Mouse (Mus musculus) embryonic facial prominence, embryonic 12.5 days (tissue): Measurements from ENCODE around the gene Snd1. TPM values are rescaled to one million over a fixed set of nuclear protein-coding genes. Genes with fewer than 3 reads are reported as not detected.

Source experiments
- ATAC-seq: fragments of 200-750 bp; cut with Nextera tagmentation; 2 replicates; pipeline ENCODE4 v1.8.0; 2017; ENCODE audit not compliant: insufficient number of reproducible peaks, insufficient read depth, low FRiP score, low TSS enrichment
- H3K27ac ChIP-seq: fragments of 300-500 bp; sonication (generic); 2 replicates; pipeline ENCODE4 v1.5.1; 2016; ENCODE audit warnings: mild to moderate bottlenecking
- H3K27me3 ChIP-seq: fragments of 300-500 bp; sonication (generic); 2 replicates; pipeline ENCODE4 v1.6.1; 2016; ENCODE audit warnings: mild to moderate bottlenecking, moderate library complexity
- H3K36me3 ChIP-seq: fragments of 300-500 bp; sonication (generic); 2 replicates; pipeline ENCODE4 v1.6.1; 2016; ENCODE audit warnings: mild to moderate bottlenecking
- H3K4me1 ChIP-seq: fragments of 300-500 bp; sonication (generic); 2 replicates; pipeline ENCODE4 v1.6.1; 2016
- H3K4me2 ChIP-seq: fragments of 300-500 bp; sonication (generic); replicated peaks from 2 replicates; pipeline ENCODE4 v1.6.1; 2016; ENCODE audit warnings: mild to moderate bottlenecking, moderate library complexity
- H3K4me3 ChIP-seq: fragments of 300-500 bp; sonication (generic); 2 replicates; pipeline ENCODE4 v1.5.1; 2016; ENCODE audit warnings: mild to moderate bottlenecking
- H3K9ac ChIP-seq: fragments of 300-500 bp; sonication (generic); 2 replicates; pipeline ENCODE4 v1.6.1; 2016; ENCODE audit warnings: mild to moderate bottlenecking, moderate library complexity
- H3K9me3 ChIP-seq: fragments of 300-500 bp; sonication (generic); 2 replicates; pipeline ENCODE4 v1.6.1; 2016; ENCODE audit warnings: mild to moderate bottlenecking, moderate library complexity
- WGBS: fragments of 180-500 bp; shearing (Covaris S2); methylation state at CpG from one replicate; pipeline ENCODE4 v1.1.7; 2016; 5-methylcytosine and 5-hydroxymethylcytosine counted together
- polyA plus RNA-seq: library from polyadenylated mRNA; unstranded; fragments of >200 nt; fragmentation: Nextera tagmentation; extraction: Ambion mirVana; gene quantifications from 2 replicates; pipeline ENCODE4 v1.2.1, GENCODE M21; 2016

Snd1 gene
- polyA plus RNA-seq, 1 experiment from 2014 or later: 133 TPM

GRCm38 (mm10) chr6:28826689-28827389, 351.9 kb downstream of the Snd1 start:
- H3K4me2 ChIP-seq: no peak overlapping the region
- peaks cover 23% of the 10 kb centered on the region for H3K27me3 ChIP-seq
- no peak overlapping the region for H3K9ac ChIP-seq
- WGBS: 77% methylated on average over 9 of the region's 9 CpGs
- ATAC-seq: no peak
- H3K9me3 ChIP-seq: no peaks in the 10 kb centered on the region
- H3K36me3 ChIP-seq: no peaks in the 10 kb centered on the region
- H3K4me1 ChIP-seq: 0 out of 2 replicates have a peak, but pooled peaks cover 8% of the 10 kb centered on the region
- H3K27ac ChIP-seq: no peak overlapping the region
- no peak overlapping the region for H3K4me3 ChIP-seq

DNA sequence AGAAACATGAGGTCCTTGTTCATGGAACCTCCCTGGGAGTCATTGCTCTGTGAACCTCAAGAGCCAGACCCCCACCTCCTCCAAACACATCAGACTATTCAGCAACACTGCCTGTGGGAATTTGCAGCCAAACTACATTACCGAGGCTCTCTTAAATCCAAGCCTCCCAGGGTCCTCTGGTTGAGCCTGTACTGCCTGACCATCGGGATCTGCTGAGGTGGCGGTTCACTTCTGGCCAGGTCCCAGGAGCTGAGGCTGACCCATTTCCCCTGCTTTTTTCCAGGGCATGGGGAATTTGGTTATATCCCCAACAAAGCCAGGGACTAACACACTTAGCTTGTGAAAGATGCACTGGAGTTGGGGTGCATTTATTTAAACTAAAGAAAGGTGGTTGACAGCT, 352.6 kb downstream of the Snd1 start:
- no peaks in the 10 kb centered on the region for H3K36me3 ChIP-seq
- no peak for ATAC-seq
- WGBS: 33% methylated on average over 3 of the region's 3 CpGs
- no peak overlapping the region for H3K9ac ChIP-seq
- no peak overlapping the region for H3K4me3 ChIP-seq
- no peak overlapping the region for H3K4me2 ChIP-seq
- no peaks in the 10 kb centered on the region for H3K9me3 ChIP-seq
- H3K27me3 ChIP-seq: peaks cover 25% of the 10 kb centered on the region
- H3K27ac ChIP-seq: no peak overlapping the region
- H3K4me1 ChIP-seq: 0 out of 2 replicates have a peak, but pooled peaks cover 8% of the 10 kb centered on the region

DNA sequence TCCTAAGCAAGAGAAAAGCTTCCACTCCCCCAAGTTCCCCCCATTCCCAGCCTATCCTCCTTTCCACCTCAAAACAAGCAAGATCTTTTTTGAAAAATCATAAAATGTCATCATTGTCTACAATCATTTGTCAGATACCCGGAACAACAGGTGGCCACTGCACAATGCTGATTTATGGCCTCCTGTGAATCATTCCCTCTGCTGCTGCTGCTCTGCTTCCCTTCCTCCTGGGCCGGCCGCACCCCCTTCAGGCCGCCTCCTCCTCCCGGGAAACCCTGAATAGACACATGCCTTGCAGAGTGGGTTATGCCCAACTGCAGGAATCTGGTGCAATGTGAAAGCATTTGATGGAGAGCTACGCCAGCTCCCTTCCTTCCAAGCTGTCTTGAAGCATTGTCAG, 353.7 kb downstream of the Snd1 start:
- Histone ChIP-seq H3K27ac (no peak overlapping the region), H3K4me1 (peaks cover 12% of the 10 kb centered on the region), H3K9ac (no peak overlapping the region), H3K36me3 (no peaks in the 10 kb centered on the region), H3K4me3 (no peak overlapping the region), H3K27me3 (peaks cover 32% of the 10 kb centered on the region), H3K4me2 (no peak overlapping the region), H3K9me3 (no peaks in the 10 kb centered on the region)
- no peak for ATAC-seq
- 38% methylated on average over 6 of the region's 6 CpGs for WGBS

GRCm38 (mm10) chr6:28830306-28830705, 355.4 kb downstream of the Snd1 start:
- Histone ChIP-seq H3K27me3 (peaks cover 47% of the 10 kb centered on the region), H3K36me3 (no peaks in the 10 kb centered on the region), H3K4me3 (no peak overlapping the region), H3K4me2 (no peak overlapping the region), H3K9me3 (no peaks in the 10 kb centered on the region), H3K4me1 (peaks cover 16% of the 10 kb centered on the region), H3K9ac (no peak overlapping the region), H3K27ac (no peak overlapping the region)
- ATAC-seq: no peak
- WGBS: 92% methylated on average over 12 of the region's 12 CpGs

GRCm38 (mm10) chr6:28831011-28831853, 356.3 kb downstream of the Snd1 start, which contains the start of gene Lrrc4:
Gene Lrrc4, minus strand, starts transcription at chr6:28831747.
- 23% methylated on average over 27 of the region's 27 CpGs for WGBS
- no peaks in the 10 kb centered on the region for H3K36me3 ChIP-seq
- H3K9me3 ChIP-seq: no peaks in the 10 kb centered on the region
- peak within 1 kb of the TSS; percentile 63 for H3K4me3 ChIP-seq
- peaks cover 47% of the 10 kb centered on the region for H3K27me3 ChIP-seq
- no peak for ATAC-seq
- H3K4me2 ChIP-seq: peak within 1 kb of the TSS; percentile 99
- peak within 1 kb of the TSS; percentile 63 for H3K9ac ChIP-seq
- H3K27ac ChIP-seq: 0 out of 2 replicates have a peak within 1 kb of the TSS, but pooled peaks have one; percentile 23
- peaks cover 16% of the 10 kb centered on the region for H3K4me1 ChIP-seq

- H3K4me3 ChIP-seq: peak overlapping the region; percentile 63
- peak overlapping the region; percentile 63 for H3K9ac ChIP-seq
- peak overlapping the region; percentile 99 for H3K4me2 ChIP-seq
- H3K27me3 ChIP-seq: peaks cover 47% of the 10 kb centered on the region
- ATAC-seq: peak; percentile 50; the same call in 1 of the 2 replicates
- H3K9me3 ChIP-seq: no peaks in the 10 kb centered on the region
- 0 out of 2 replicates have a peak overlapping the region, but pooled peaks have one; percentile 23 for H3K27ac ChIP-seq
- WGBS: under 1% methylated on average over 81 of the region's 82 CpGs
- H3K36me3 ChIP-seq: no peaks in the 10 kb centered on the region
- peaks cover 16% of the 10 kb centered on the region for H3K4me1 ChIP-seq
These were observed 357.2 kb downstream of the Snd1 start for GRCm38 (mm10) chr6:28831854-28832750.

DNA sequence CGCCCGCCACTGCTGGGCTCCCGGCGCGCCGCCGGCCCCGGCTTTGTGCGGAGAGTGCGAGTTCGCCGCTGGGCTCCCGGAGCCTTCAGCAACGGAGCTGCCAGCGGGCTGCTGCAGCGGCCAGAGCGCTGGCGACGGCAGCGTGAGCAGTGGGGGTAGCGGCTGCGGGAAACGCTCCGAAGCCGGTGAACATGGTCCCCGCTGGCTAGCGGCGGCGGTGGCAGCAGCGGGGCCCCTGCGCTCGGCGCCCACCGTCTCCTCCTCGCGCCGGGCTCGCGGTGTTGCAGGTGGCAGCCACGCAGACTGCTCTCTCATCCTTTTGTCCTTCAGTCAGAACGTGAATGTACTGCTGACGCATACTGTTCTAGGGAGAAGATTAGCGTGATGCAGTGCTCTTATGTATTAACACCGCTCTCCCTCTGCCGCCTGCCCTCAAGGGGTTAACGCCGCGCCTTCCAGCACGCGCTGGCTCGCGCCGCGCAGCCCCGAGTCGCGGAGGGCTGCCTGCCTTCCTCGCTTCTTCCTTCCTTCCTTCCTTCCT, 357.9 kb downstream of the Snd1 start:
- Histone ChIP-seq H3K4me1 (peaks cover 16% of the 10 kb centered on the region), H3K36me3 (no peaks in the 10 kb centered on the region), H3K9me3 (no peaks in the 10 kb centered on the region), H3K4me3 (peak overlapping the region; percentile 63), H3K9ac (peak overlapping the region; percentile 63), H3K27ac (no peak overlapping the region), H3K4me2 (peak overlapping the region; percentile 99), H3K27me3 (peaks cover 47% of the 10 kb centered on the region)
- WGBS: under 1% methylated on average over 56 of the region's 58 CpGs
- ATAC-seq: peak; percentile 72

DNA sequence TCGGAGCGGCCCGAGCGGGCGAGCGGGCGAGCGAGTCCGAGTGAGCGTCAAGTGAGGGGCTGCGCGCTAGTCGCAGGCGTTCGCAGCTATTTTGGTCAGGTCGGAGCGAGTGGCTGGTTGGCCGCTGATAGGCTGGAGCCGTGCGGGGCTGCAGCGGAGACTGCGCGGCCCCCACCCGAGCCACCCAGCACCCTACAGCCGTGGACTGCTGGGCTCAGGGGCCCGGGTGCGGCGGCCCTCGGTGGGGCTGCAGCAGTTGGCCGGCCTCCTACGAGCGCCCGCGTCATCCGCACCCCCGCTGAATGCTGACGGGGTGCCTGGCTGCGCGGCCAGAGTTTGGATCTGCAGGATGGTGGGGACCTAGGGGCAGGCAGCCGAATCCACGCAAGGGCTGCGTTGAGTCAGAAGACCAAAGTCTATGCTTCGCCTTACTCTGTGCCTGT, 358.5 kb downstream of the Snd1 start:
- H3K9me3 ChIP-seq: no peaks in the 10 kb centered on the region
- no peak overlapping the region for H3K27ac ChIP-seq
- ATAC-seq: peak; percentile 60
- 1% methylated on average over 32 of the region's 43 CpGs for WGBS
- H3K4me3 ChIP-seq: peak overlapping the region; percentile 63
- H3K4me2 ChIP-seq: peak overlapping the region; percentile 99
- H3K9ac ChIP-seq: peak overlapping the region; percentile 63
- H3K36me3 ChIP-seq: no peaks in the 10 kb centered on the region
- peaks cover 16% of the 10 kb centered on the region for H3K4me1 ChIP-seq
- peaks cover 47% of the 10 kb centered on the region for H3K27me3 ChIP-seq

- peak overlapping the region; percentile 63; the same call in 1 of the 2 replicates for H3K4me3 ChIP-seq
- peaks cover 16% of the 10 kb centered on the region for H3K4me1 ChIP-seq
- no peak overlapping the region for H3K9ac ChIP-seq
- peak overlapping the region; percentile 99; the same call in 1 of the 2 replicates for H3K4me2 ChIP-seq
- no peak for ATAC-seq
- no peaks in the 10 kb centered on the region for H3K36me3 ChIP-seq
- H3K9me3 ChIP-seq: no peaks in the 10 kb centered on the region
- no peak overlapping the region for H3K27ac ChIP-seq
- 38% methylated on average over 2 of the region's 2 CpGs for WGBS
- peaks cover 47% of the 10 kb centered on the region for H3K27me3 ChIP-seq
These were observed 359.1 kb downstream of the Snd1 start for GRCm38 (mm10) chr6:28834046-28834445.

DNA sequence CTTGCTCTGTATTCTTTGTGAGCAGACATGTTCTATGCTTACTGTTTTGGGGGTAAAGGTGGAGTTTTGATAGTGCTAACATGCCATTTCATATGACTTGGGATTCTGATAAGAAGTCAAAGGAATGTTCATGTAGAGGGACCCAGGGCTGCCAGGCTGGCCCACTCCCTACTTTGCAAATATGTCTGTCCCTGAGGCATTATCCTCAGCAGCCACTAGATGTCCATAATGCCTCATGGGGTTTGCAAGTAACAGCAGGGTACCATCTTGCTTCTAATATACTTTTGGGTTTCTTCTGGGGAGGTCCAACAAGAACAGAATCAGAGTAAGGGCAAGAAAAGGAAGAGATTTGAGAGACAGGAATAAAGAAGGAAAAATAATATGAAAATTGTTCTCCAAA, 361.7 kb downstream of the Snd1 start:
- no peaks in the 10 kb centered on the region for H3K9me3 ChIP-seq
- H3K4me2 ChIP-seq: no peak overlapping the region
- peaks cover 10% of the 10 kb centered on the region for H3K4me1 ChIP-seq
- no peak for ATAC-seq
- H3K27me3 ChIP-seq: peaks cover 27% of the 10 kb centered on the region
- H3K27ac ChIP-seq: no peak overlapping the region
- no peak overlapping the region for H3K9ac ChIP-seq
- no peak overlapping the region for H3K4me3 ChIP-seq
- H3K36me3 ChIP-seq: no peaks in the 10 kb centered on the region

DNA sequence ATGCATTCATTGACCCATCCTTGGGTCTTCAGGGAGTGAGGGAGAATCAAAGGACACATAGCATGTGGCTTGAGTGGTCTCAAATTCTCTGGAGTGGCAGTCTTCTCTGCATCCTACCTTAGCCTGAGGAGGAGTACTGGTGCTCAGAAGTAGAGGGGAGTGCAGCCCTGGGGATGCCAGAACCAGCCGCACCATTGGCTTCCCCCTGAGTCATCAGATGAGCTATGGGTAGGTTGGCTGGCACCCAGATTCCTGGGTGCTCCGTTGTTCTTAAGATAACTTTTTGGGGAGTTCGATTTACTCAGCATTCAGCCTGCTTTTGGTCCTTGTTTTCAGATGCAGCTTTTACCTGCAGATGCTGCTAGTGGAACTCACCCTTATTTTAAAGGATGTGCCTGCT, 366.6 kb downstream of the Snd1 start:
- 87% methylated on average over 3 of the region's 3 CpGs for WGBS
- Histone ChIP-seq H3K9ac (no peak overlapping the region), H3K36me3 (no peaks in the 10 kb centered on the region), H3K9me3 (no peaks in the 10 kb centered on the region), H3K4me3 (no peak overlapping the region), H3K27ac (no peak overlapping the region), H3K27me3 (no peaks in the 10 kb centered on the region), H3K4me1 (peaks cover 7% of the 10 kb centered on the region; the same call in 1 of the 2 replicates), H3K4me2 (no peak overlapping the region)
- ATAC-seq: no peak
